Mouse (Mus musculus) cerebellum, adult 11 months (tissue): ENCODE results near the gene Cped1.
A peak's percentile ranks its signal among the peaks of the same experiment; 100 is the strongest.
"Not testable (repeated sequence)": the region's sequence is repeated elsewhere in the genome, so short reads cannot be mapped to it uniquely, and the experiment has no call there.

Experiments
- DNase-seq: peaks from one replicate; pipeline ENCODE4 v3.0.0; 2022

Cped1 gene

DNA sequence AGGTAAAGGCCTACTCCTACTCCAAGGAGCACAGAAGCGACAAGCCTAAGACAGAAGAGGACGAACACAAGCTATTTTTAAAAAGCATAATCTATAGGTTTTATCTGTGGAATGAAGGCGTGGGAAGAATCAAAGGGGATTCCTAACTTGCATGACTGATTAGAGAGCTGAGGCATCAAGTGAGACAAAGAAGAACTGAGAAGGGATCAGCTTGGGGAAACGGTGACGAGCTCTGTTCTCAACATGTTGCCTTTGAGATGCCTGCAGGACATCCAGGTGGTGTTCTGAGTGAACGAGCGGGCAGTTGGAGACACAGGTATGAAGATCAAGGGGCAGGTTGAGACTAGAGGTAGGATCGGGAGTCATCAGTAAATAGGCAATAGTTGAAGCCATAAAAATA lies 257.6 kb downstream of the Cped1 start:
- no peak for DNase-seq

- DNase-seq, result no peak
These were observed 261.0 kb downstream of the Cped1 start for GRCm38 (mm10) chr6:22246696-22247095.

DNA sequence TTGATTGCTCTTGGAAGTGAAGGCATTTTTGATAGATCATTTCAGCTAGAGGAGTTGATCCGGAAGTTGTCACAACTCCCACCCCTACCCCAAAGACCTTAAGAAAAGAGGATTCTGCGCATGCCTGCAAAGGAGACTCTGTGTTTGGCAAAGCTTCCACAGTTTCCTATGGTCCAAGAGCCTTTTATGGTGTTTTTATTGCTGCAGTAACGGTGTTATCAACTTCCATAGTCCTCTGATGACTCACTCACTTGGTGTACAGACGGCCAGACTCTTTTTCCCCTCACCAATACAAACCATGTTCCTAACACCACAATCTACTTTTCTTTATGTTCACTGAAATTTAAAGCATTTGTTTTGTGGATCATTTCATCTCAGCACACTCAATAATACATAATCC lies 273.1 kb downstream of the Cped1 start:
- DNase-seq, result no peak

GRCm38 (mm10) chr6:22262519-22262918 lies 276.8 kb downstream of the Cped1 start:
- no peak for DNase-seq

GRCm38 (mm10) chr6:22264094-22264493 lies 278.4 kb downstream of the Cped1 start:
- not testable (repeated sequence) for DNase-seq

DNA sequence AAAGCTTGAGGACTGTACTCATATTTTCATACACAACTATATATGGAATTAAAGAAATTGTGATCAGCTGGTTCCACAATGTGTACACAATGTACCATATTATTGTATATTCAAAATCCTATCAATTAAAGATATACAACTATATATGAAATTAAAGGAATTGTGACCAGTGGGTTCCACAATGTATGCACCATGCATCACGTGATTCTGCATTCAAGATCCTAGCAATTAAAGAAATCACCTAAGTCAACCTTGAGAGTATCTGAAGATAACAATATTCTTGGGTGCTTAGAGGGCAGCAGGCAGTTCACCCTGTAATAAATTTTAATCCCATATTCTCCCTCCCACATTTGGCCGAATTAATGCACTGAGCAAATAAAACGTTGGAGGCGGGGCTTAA lies 280.3 kb downstream of the Cped1 start:
- DNase-seq, result no peak

- DNase-seq, result no peak
These were observed 282.3 kb downstream of the Cped1 start for GRCm38 (mm10) chr6:22267807-22268667.

DNA sequence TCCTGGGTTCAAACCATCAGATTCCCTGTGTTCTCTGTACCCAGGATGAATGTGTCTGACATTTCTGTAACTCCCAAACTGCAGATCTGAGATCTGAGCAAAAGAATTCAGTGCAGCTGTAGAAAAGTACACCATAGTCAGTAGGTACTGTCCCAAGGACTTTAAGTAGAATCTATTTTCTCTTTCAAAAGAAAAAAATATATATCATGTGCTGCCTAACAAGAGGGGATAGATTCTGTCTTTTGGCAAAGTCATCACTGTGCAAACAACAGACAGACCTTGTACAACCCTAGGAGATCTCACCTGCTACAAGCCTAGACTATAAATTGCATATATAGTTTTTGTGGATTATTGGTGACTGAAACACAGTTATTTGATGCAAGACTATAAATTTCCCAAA lies 283.0 kb downstream of the Cped1 start:
- no peak for DNase-seq

DNA sequence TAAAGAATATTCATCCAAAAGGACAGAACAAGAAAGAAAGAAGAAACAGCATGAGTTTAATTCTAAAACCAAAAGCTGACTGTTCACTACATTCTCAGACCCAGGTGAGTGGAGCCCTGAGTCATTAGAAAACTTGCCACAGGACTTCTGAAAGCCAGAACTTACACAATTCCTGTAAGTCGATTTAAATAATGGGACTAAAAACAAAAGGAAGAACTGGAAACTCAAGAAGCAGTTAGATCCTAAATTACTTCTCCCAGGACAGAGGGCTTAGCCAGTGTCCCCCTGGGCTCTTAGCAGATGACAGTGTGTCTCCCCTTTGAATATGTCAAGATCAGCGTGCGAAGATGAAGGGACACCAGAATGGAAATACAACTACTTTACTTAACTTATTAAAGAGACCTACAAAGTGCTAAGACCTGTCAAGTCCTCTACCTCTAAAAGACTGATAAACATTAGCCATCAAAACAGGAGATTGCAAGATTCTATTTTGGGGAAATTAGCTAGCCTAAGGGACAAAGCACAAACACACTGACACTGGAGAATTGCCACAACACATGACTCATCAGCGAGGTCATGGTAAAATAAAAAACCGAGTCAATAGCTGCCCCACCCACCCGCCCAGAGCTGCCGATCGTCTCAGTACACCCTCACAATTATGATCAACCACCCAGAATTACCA lies 284.3 kb downstream of the Cped1 start:
- no peak for DNase-seq

DNA sequence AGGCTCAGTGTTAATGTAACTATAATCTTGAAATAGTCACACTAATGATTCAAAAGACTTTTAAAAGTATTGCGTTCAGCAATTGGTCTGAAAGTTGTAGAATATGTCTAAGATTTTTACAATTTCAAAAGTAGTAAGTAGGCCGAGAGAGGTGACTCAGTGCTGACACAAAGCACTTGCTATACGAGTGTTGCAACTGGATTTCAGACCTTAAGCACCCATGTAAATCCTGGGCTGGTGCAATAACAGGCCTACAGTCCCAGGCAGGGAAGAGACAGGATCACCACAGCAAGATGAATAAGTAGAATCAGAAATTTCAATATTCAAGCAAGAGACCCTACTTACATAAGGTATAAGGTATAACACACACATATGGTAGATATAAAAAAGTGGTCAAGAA lies 292.2 kb downstream of the Cped1 start:
- DNase-seq, result no peak

- DNase-seq, result peak; percentile 10
These were observed 294.6 kb downstream of the Cped1 start for GRCm38 (mm10) chr6:22280217-22280861.

DNA sequence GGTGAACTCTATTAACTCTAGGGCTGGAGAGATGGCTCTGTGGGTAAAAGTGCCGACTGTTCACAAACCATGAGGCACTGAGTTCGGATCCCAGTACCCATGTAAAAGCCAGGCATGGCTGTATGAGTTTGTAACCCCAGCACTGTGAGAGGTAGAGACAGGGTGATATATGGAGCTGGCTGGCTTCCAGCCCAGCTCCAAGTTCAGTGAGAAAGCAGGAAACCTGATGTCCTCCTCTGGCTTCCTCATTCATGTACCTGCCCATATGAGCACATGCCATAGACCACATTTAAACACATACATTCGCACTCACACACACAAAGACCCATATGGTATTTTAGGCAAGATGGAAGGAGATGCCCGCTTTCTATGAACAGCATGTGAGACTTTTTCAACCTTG lies 296.7 kb downstream of the Cped1 start:
- no peak for DNase-seq

GRCm38 (mm10) chr6:22288004-22288736 lies 302.5 kb downstream of the Cped1 start, which contains the start of gene Wnt16:
Gene Wnt16 (plus strand): TSS chr6:22288227.
- DNase-seq, result no peak

GRCm38 (mm10) chr6:22288737-22289460 lies 303.2 kb downstream of the Cped1 start:
- DNase-seq, result no peak

DNA sequence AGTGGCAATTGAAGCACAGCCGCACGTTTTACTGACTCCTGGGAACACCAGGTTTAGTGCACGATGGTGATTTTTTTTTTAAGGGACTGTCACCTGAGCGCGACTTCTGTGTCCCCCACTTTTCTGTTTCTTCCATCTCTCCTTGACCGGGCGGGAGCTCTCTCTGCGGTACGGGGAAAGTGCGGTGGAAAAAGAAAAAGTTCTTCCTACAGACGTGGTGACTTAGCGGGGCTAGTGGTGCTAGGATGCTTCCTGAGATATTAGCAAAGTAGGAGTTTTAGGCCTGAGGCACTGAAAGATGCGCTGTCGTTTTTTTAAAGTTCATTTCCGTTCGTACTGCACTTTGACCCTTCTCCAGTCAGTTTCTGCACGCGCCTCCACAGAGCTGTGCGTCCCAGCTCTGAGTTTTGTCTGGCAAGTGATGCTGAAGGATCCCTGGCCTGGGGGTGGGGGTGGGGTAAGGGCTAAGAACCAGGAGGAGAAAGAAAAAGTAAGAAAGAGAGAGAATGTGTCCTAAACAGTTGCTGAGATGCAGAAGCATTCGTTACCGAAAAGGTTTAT lies 303.8 kb downstream of the Cped1 start:
- DNase-seq, result no peak

DNA sequence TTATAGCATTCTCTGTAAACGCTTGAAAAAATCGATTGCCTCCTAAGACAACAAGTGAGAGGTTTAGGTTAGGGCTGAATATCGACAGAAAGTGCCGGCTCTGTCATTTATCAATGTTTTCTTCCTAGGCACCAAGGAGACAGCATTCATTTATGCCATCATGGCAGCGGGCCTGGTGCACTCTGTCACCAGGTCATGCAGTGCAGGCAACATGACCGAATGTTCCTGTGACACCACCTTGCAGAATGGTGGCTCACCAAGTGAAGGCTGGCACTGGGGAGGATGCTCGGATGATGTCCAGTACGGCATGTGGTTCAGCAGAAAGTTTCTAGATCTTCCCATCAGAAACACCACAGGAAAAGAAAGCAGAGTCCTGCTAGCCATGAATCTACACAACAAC lies 305.1 kb downstream of the Cped1 start:
- DNase-seq, result no peak

GRCm38 (mm10) chr6:22292056-22292455 lies 306.3 kb downstream of the Cped1 start:
- no peak for DNase-seq

DNA sequence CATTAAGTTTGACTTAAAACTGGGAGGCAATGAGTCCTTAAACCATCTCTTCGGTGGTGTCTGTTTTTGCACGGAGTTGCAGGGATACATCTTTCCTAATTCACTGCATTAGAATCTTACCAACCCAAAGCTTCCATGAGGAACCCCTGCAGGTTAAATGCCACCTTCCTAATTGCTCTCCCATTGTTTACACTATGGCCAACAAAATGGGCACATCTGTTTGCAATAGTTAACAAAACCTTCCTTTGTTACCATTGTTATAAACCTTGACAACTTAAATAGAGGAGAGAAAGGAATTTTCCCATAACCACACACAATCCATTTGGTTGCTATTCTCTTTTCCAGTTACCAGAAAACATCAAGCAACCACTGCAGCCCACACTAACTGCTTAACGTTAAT lies 308.2 kb downstream of the Cped1 start:
- DNase-seq, result no peak

- no peak for DNase-seq
These were observed 311.3 kb downstream of the Cped1 start for GRCm38 (mm10) chr6:22297028-22297427.

DNA sequence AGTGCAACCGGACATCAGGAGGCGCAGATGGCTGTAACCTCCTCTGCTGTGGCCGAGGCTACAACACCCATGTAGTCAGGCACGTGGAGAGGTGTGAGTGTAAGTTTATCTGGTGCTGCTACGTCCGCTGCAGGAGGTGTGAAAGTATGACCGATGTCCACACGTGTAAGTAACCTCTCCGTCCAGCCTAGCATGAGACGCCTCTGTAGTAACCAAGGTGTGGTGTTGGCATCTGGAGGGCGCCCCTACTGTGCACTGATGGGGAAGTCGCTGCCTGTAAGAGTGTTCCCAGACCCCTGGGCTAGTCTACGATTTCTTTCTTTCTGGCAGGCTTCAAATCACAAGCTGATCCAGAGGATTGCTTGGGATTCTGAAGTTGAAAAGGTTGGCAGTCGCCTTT lies 312.3 kb downstream of the Cped1 start:
- no peak for DNase-seq
